Mouse (Mus musculus): Measurements from ENCODE around the gene Prrg2.

DNA sequence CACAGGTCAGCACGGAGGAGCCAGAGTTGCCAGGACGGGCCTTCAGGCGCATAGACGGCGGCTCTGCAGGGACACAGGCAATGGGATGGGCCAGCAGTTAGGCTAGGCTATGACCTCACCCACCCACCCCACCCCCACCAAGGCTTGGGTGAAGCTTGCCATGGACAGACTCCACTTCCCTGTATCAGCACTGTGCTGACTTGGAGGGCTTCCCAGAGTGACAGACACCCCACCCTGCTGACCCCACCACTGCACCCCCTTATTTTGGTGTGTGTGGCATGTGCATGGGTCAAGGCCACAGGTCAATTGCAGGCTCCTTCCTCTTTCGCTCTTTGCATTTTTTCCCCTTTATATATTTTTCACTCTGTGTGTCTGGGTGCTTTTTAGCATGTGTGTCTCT lies 32.9 kb upstream of the Prrg2 start:
- no peak for TF ChIP-seq CTCF (IDR thresholded peaks at IDR 0.05; ENCODE audit: low read depth, low read length)
- TF ChIP-seq POLR2A (IDR thresholded peaks at IDR 0.05; ENCODE audit: borderline replicate concordance, low read depth, low read length), result no peak

Measured in bone marrow macrophage, adult 2 months (primary cell).